In genomic region chr9:25552532-25552931, GRCm38 (mm10) we compare ENCODE assay signal across 16 mouse cellular contexts.
DNase-seq lines count a peak whose midpoint lies in the region; ATAC-seq lines count a peak whose summit lies in the region.
"Had no signal": no experiment of that assay in that cellular context is flagged by ENCODE, and none has a peak within 500 bp of the region (broad histone marks: within the 10 kb centered on the region; RNA-seq: fewer than 3 reads in every experiment).

No protein-coding gene starts in this region.

- DNase-seq in gastrocnemius, adult 18-20 months (ENCODE audit: low spot score), result peak; percentile 46
- no peak for DNase-seq in gastrocnemius, postnatal 10 days
- DNase-seq in kidney, postnatal 10 days, result no peak
- DNase-seq in adrenal gland, postnatal 14 days, result peak; percentile 49
- no peak for DNase-seq in right cerebral cortex, adult 2 months (ENCODE audit: low spot score in 2 of 2)
- DNase-seq in thymus, postnatal 14 days, result no peak
- DNase-seq: cerebellum, postnatal 36 days; gastrocnemius, postnatal 36 days; kidney, postnatal 25 days; layer of hippocampus, postnatal 36 days had no signal

- H3K9me3 ChIP-seq in kidney, embryonic 14.5 days (ENCODE audit: control insufficient read depth, low read length), result no peaks in the 10 kb centered on the region
- H3K9me3 ChIP-seq: limb, embryonic 10.5 days; midbrain, embryonic 13.5 days had no signal

- ATAC-seq in kidney, embryonic 14.5 days (ENCODE audit: low FRiP score, low TSS enrichment), result 0 out of 2 replicates have a peak, but pooled peaks have one; percentile 32
- ATAC-seq in megakaryocyte, adult 5-6 weeks (ENCODE audit: poor library complexity, severe bottlenecking), result 0 out of 2 replicates have a peak, but pooled peaks have one; percentile 19
- ATAC-seq: forebrain, embryonic 16.5 days; hindbrain, postnatal 0 days; midbrain, embryonic 13.5 days had no signal

- H3K4me2 ChIP-seq in kidney, embryonic 14.5 days (replicated peaks; ENCODE audit: low read depth, low read length), result no peak overlapping the region
- H3K4me2 ChIP-seq: midbrain, embryonic 13.5 days had no signal

- no peak overlapping the region for H3K9ac ChIP-seq in kidney, embryonic 14.5 days (ENCODE audit: low read depth, low read length)
- H3K9ac ChIP-seq: midbrain, embryonic 13.5 days had no signal

- no peaks in the 10 kb centered on the region for H3K27me3 ChIP-seq in kidney, embryonic 14.5 days (ENCODE audit: control insufficient read depth, insufficient read depth, low read length)
- H3K27me3 ChIP-seq: midbrain, embryonic 13.5 days had no signal

- no peaks in the 10 kb centered on the region for H3K4me1 ChIP-seq in kidney, embryonic 14.5 days (ENCODE audit: control insufficient read depth, insufficient read depth, low read length)
- H3K4me1 ChIP-seq: midbrain, embryonic 13.5 days had no signal

- H3K27ac ChIP-seq in kidney, embryonic 14.5 days (ENCODE audit: low read depth, low read length), result no peak overlapping the region
- H3K27ac ChIP-seq: hindbrain, postnatal 0 days; limb, embryonic 10.5 days; midbrain, embryonic 13.5 days had no signal

- 56% methylated on average over 2 of the region's 2 CpGs for WGBS in kidney, embryonic 14.5 days

- no peak overlapping the region for H3K4me3 ChIP-seq in kidney, embryonic 14.5 days (ENCODE audit: low read length)
- H3K4me3 ChIP-seq: limb, embryonic 10.5 days; midbrain, embryonic 13.5 days had no signal

- no peaks in the 10 kb centered on the region for H3K36me3 ChIP-seq in kidney, embryonic 14.5 days (ENCODE audit: control insufficient read depth, insufficient read depth, low read length)
- H3K36me3 ChIP-seq: limb, embryonic 10.5 days; midbrain, embryonic 13.5 days had no signal

Comparison
In these comparisons a context has a peak if more than half of its experiments do, and no peak if none do; other contexts are left out.
1. DNase-seq: peak in gastrocnemius, adult 18-20 months (single experiment) and adrenal gland, postnatal 14 days (single experiment); none in gastrocnemius, postnatal 10 days (single experiment), kidney, postnatal 10 days (single experiment), right cerebral cortex, adult 2 months (0 of 2) and thymus, postnatal 14 days (single experiment).